Mouse (Mus musculus): Measurements from ENCODE around the gene Olfr90.

- TF ChIP-seq CTCF (IDR thresholded peaks at IDR 0.05; ENCODE audit: extremely low read depth, insufficient read length, insufficient replicate concordance, low read depth, low read length) = no peak
- no peak for TF ChIP-seq POLR2A (IDR thresholded peaks at IDR 0.05; ENCODE audit: low read depth, low read length)
Observed at GRCm38 (mm10) chr17:37062101-37062641, 26.1 kb downstream of the Olfr90 start.

Data from small intestine, adult 2 months (tissue).